Mouse (Mus musculus) spleen, adult 2 months (tissue): ENCODE measurements around the gene Bbs9. TPM values are rescaled to one million over a fixed set of nuclear protein-coding genes. Genes with fewer than 3 reads are reported as not detected.

Experiments used
- DNase-seq, 2 experiments: peaks; one replicate each; pipeline versions ENCODE4 v3.0.0 to v3.0.0-alpha.2; 2012 to 2021; ENCODE audit warnings: low spot score in 2 of 2, low read depth in 1 of 2
- H3K27ac ChIP-seq: fragments of 200-500 bp; 2 replicates; pipeline ENCODE4 v1.5.1; 2012; ENCODE audit warnings: low read length, inconsistent platforms; ENCODE audit not compliant: insufficient read depth
- H3K27me3 ChIP-seq: fragments of 200-500 bp; 2 replicates; pipeline ENCODE4 v1.6.1; 2012; ENCODE audit warnings: mild to moderate bottlenecking, moderate library complexity, low read length, inconsistent platforms; ENCODE audit not compliant: control insufficient read depth, insufficient read depth
- H3K36me3 ChIP-seq: fragments of 200-500 bp; 2 replicates; pipeline ENCODE4 v1.6.1; 2012; ENCODE audit warnings: mild to moderate bottlenecking, low read length, inconsistent platforms; ENCODE audit not compliant: control insufficient read depth, insufficient read depth
- H3K4me1 ChIP-seq: fragments of 200-500 bp; 2 replicates; pipeline ENCODE4 v1.6.1; 2011; ENCODE audit warnings: inconsistent platforms; ENCODE audit not compliant: control insufficient read depth, insufficient read depth, insufficient read length
- H3K4me3 ChIP-seq: fragments of 200-500 bp; 2 replicates; pipeline ENCODE4 v1.5.1; 2011; ENCODE audit warnings: mild to moderate bottlenecking, inconsistent platforms; ENCODE audit not compliant: insufficient read depth, insufficient read length; ENCODE audit errors: extremely low read depth
- CTCF ChIP-seq: fragments of 200-500 bp; IDR thresholded peaks from 2 replicates; pipeline ENCODE4 v1.5.1; 2011; ENCODE audit warnings: mild to moderate bottlenecking, inconsistent platforms; ENCODE audit not compliant: insufficient read depth, insufficient read length, insufficient replicate concordance; ENCODE audit errors: extremely low read depth
- POLR2A ChIP-seq: fragments of 200-500 bp; IDR thresholded peaks from 2 replicates; pipeline ENCODE4 v1.6.1; 2011; ENCODE audit warnings: low read depth, low read length, inconsistent platforms
- WGBS: fragments of 180-500 bp; shearing (Covaris S2); methylation state at CpG from one replicate; pipeline ENCODE4 v1.1.7; 2018; 5-methylcytosine and 5-hydroxymethylcytosine counted together
- polyA plus RNA-seq: library from polyadenylated mRNA; depleted of rRNA; stranded (reverse); fragments of >200 nt; gene quantifications from 2 replicates; pipeline ENCODE4 v1.2.3, GENCODE M21; 2012

Bbs9 gene
- polyA plus RNA-seq, 1 experiment: 11.5 TPM

- no peak for DNase-seq
- 93% methylated on average over 1 of the region's 1 CpGs for WGBS
- Histone ChIP-seq H3K36me3 (no peaks in the 10 kb centered on the region), H3K4me1 (no peaks in the 10 kb centered on the region), H3K27ac (no peak overlapping the region), H3K4me3 (no peak overlapping the region), H3K27me3 (no peaks in the 10 kb centered on the region)
- TF ChIP-seq CTCF: no peak
- TF ChIP-seq POLR2A: no peak
Measured at GRCm38 (mm10) chr9:22702065-22702611, 226.6 kb downstream of the Bbs9 start.

DNA sequence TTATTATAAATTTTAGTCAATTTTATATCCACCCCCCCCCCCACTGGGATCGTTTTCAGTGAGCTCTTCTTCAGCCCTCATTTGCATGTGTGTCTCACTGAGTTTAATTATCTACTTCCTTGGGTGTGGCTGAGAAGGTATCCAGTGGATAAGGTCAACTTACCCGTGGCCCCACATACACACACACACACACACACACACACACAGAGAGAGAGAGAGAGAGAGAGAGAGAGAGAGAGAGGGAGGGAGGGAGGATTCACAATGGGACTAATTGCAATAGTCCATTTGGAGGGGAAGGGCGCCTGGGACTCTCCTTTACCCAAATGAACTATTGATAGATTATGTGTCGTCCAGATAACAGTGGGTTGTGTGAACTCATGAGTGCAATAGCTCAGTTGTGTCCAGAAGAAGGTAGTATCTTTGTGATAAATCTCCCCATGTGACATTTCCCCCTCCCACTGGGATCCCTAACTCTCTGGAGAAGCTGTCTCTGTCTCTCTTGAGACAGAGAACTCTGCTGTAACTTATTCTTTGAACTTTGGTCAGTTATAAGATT, 227.4 kb downstream of the Bbs9 start:
- no peak for DNase-seq
- Histone ChIP-seq H3K36me3 (no peaks in the 10 kb centered on the region), H3K4me1 (no peaks in the 10 kb centered on the region), H3K27me3 (no peaks in the 10 kb centered on the region), H3K4me3 (no peak overlapping the region), H3K27ac (no peak overlapping the region)
- TF ChIP-seq POLR2A (no peak), CTCF (no peak)
- WGBS: 88% methylated on average over 4 of the region's 4 CpGs

GRCm38 (mm10) chr9:22703541-22703940, 228.0 kb downstream of the Bbs9 start:
- H3K27ac ChIP-seq: no peak overlapping the region
- no peaks in the 10 kb centered on the region for H3K27me3 ChIP-seq
- H3K4me3 ChIP-seq: no peak overlapping the region
- no peak for DNase-seq
- no peaks in the 10 kb centered on the region for H3K36me3 ChIP-seq
- 82% methylated on average over 2 of the region's 2 CpGs for WGBS
- peak; percentile 20; the same call in 1 of the 2 replicates for TF ChIP-seq CTCF
- no peak for TF ChIP-seq POLR2A
- no peaks in the 10 kb centered on the region for H3K4me1 ChIP-seq

GRCm38 (mm10) chr9:22707166-22707913, 231.8 kb downstream of the Bbs9 start:
- no peaks in the 10 kb centered on the region for H3K27me3 ChIP-seq
- 92% methylated on average over 11 of the region's 11 CpGs for WGBS
- TF ChIP-seq CTCF (no peak), POLR2A (no peak)

GRCm38 (mm10) chr9:22708970-22709726, 233.6 kb downstream of the Bbs9 start:
- DNase-seq: peak in 1 of 2 experiments; percentile 12
- peak; percentile 29; the same call in 1 of the 2 replicates for TF ChIP-seq CTCF
- TF ChIP-seq POLR2A: no peak
- Histone ChIP-seq H3K27me3 (no peaks in the 10 kb centered on the region), H3K36me3 (no peaks in the 10 kb centered on the region), H3K4me3 (no peak overlapping the region), H3K27ac (no peak overlapping the region), H3K4me1 (peaks cover 2% of the 10 kb centered on the region; the same call in 1 of the 2 replicates)
- 68% methylated on average over 19 of the region's 19 CpGs for WGBS

More at GRCm38 (mm10) chr9:22707166-22707913, 231.8 kb downstream of the Bbs9 start:
- H3K4me1 ChIP-seq: peaks cover 2% of the 10 kb centered on the region; the same call in 1 of the 2 replicates
- H3K36me3 ChIP-seq: no peaks in the 10 kb centered on the region
- H3K4me3 ChIP-seq: no peak overlapping the region
- H3K27ac ChIP-seq: no peak overlapping the region
- DNase-seq: no peak

GRCm38 (mm10) chr9:22710032-22710431, 234.5 kb downstream of the Bbs9 start:
- Histone ChIP-seq H3K4me3 (no peak overlapping the region), H3K27ac (no peak overlapping the region), H3K4me1 (peaks cover 2% of the 10 kb centered on the region; the same call in 1 of the 2 replicates), H3K36me3 (no peaks in the 10 kb centered on the region), H3K27me3 (no peaks in the 10 kb centered on the region)
- no peak for DNase-seq
- 89% methylated on average over 7 of the region's 7 CpGs for WGBS
- TF ChIP-seq POLR2A: no peak
- TF ChIP-seq CTCF: no peak
